Mouse (Mus musculus) heart, adult 2 months (tissue): Measurements from ENCODE around the gene Cnn2.

ENCODE experiments used
- CTCF ChIP-seq: fragments of 200-600 bp; IDR thresholded peaks from 2 replicates; pipeline ENCODE4 v1.8.1; 2022; ENCODE audit warnings: antibody characterized with exemption, mild to moderate bottlenecking, moderate library complexity
- EP300 ChIP-seq: fragments of 200-500 bp; IDR thresholded peaks from 2 replicates; pipeline ENCODE4 v1.6.1; 2011; ENCODE audit warnings: low read depth, low read length, control low read depth; ENCODE audit not compliant: insufficient read depth
- POLR2A ChIP-seq: fragments of 200-500 bp; IDR thresholded peaks from 2 replicates; pipeline ENCODE4 v1.6.1; 2011; ENCODE audit warnings: mild to moderate bottlenecking, low read depth, low read length, control low read depth; ENCODE audit not compliant: insufficient read depth

GRCm38 (mm10) chr10:79989870-79990269 lies 1.5 kb downstream of the Cnn2 start:
- no peak for TF ChIP-seq EP300
- no peak for TF ChIP-seq CTCF
- TF ChIP-seq POLR2A = no peak
